Mouse (Mus musculus) neural tube, embryonic 14.5 days (tissue): ENCODE results near the gene Ace3. TPM values are rescaled to one million over a fixed set of nuclear protein-coding genes. Genes with fewer than 3 reads are reported as not detected.

Experiments used
- ATAC-seq: fragments of 200-750 bp; cut with Nextera tagmentation; 2 replicates; pipeline ENCODE4 v1.8.0; 2017; ENCODE audit warnings: low read depth, mild to moderate bottlenecking, moderate TSS enrichment, moderate library complexity
- H3K27ac ChIP-seq: fragments of 300-500 bp; sonication (generic); 2 replicates; pipeline ENCODE4 v1.5.1; 2014; ENCODE audit warnings: low read depth, mild to moderate bottlenecking, control low read depth, low read length, moderate library complexity, mixed read lengths
- H3K27me3 ChIP-seq: fragments of 300-500 bp; sonication (generic); 2 replicates; pipeline ENCODE4 v1.6.1; 2014; ENCODE audit warnings: low read length; ENCODE audit not compliant: control insufficient read depth, insufficient read depth
- H3K36me3 ChIP-seq: fragments of 300-500 bp; sonication (generic); 2 replicates; pipeline ENCODE4 v1.6.1; 2014; ENCODE audit warnings: low read length, mixed read lengths; ENCODE audit not compliant: control insufficient read depth, insufficient read depth
- H3K4me1 ChIP-seq: fragments of 300-500 bp; sonication (generic); 2 replicates; pipeline ENCODE4 v1.6.1; 2014; ENCODE audit warnings: low read length; ENCODE audit not compliant: control insufficient read depth, insufficient read depth
- H3K4me2 ChIP-seq: fragments of 300-500 bp; sonication (generic); 2 replicates; pipeline ENCODE4 v1.6.1; 2014; ENCODE audit warnings: mild to moderate bottlenecking, low read depth, low read length, control low read depth
- H3K4me3 ChIP-seq: fragments of 300-500 bp; sonication (generic); 2 replicates; pipeline ENCODE4 v1.5.1; 2014; ENCODE audit warnings: low read depth, low read length, control low read depth, mixed read lengths
- H3K9ac ChIP-seq: fragments of 300-500 bp; sonication (generic); replicated peaks from 2 replicates; pipeline ENCODE4 v1.6.1; 2014; ENCODE audit warnings: low read depth, mild to moderate bottlenecking, control low read depth, low read length, mixed read lengths
- H3K9me3 ChIP-seq: fragments of 300-500 bp; sonication (generic); 2 replicates; pipeline ENCODE4 v1.6.1; 2016; ENCODE audit warnings: low read length; ENCODE audit not compliant: control insufficient read depth
- WGBS: fragments of 180-500 bp; shearing (Covaris S2); extraction: QIAGEN DNeasy Blood & Tissue Kit; methylation state at CpG from one replicate; pipeline ENCODE4 v1.1.7; 2014; 5-methylcytosine and 5-hydroxymethylcytosine counted together
- polyA plus RNA-seq: library from polyadenylated mRNA; unstranded; fragments of >200 nt; fragmentation: Nextera tagmentation; extraction: Ambion mirVana; gene quantifications from 2 replicates; pipeline ENCODE4 v1.2.1, GENCODE M21; 2014

Ace3 gene
- not detected in 2 replicates for polyA plus RNA-seq

GRCm38 (mm10) chr11:105994375-105994774, at the start of gene Ace3:
Gene Ace3, plus strand, starts transcription at chr11:105994675.
- Histone ChIP-seq H3K9me3 (no peaks in the 10 kb centered on the region), H3K9ac (no peak within 1 kb of the TSS), H3K27me3 (no peaks in the 10 kb centered on the region), H3K4me3 (no peak within 1 kb of the TSS), H3K4me2 (no peak within 1 kb of the TSS), H3K27ac (no peak within 1 kb of the TSS), H3K36me3 (no peaks in the 10 kb centered on the region), H3K4me1 (no peaks in the 10 kb centered on the region)
- no peak for ATAC-seq
- WGBS, result 94% methylated on average over 3 of the region's 3 CpGs

GRCm38 (mm10) chr11:105944770-105945672, 49.5 kb upstream of the Ace3 start:
- no peaks in the 10 kb centered on the region for H3K36me3 ChIP-seq
- WGBS, result 76% methylated on average over 16 of the region's 16 CpGs
- ATAC-seq, result no peak
- H3K9ac ChIP-seq, result no peak overlapping the region; the same call in 1 of the 2 replicates
- H3K4me1 ChIP-seq, result peaks cover 8% of the 10 kb centered on the region; the same call in 1 of the 2 replicates
- 0 out of 2 replicates have a peak, but pooled peaks cover 3% of the 10 kb centered on the region for H3K27me3 ChIP-seq
- H3K4me3 ChIP-seq, result peak overlapping the region; percentile 61
- H3K27ac ChIP-seq, result no peak overlapping the region
- no peaks in the 10 kb centered on the region for H3K9me3 ChIP-seq
- H3K4me2 ChIP-seq, result peak overlapping the region; percentile 84

GRCm38 (mm10) chr11:105946694-105947154, 47.8 kb upstream of the Ace3 start:
- ATAC-seq, result no peak
- H3K4me2 ChIP-seq, result no peak overlapping the region
- H3K9ac ChIP-seq, result no peak overlapping the region
- WGBS, result 61% methylated on average over 11 of the region's 11 CpGs
- no peaks in the 10 kb centered on the region for H3K9me3 ChIP-seq
- no peak overlapping the region for H3K27ac ChIP-seq
- H3K4me1 ChIP-seq, result peaks cover 8% of the 10 kb centered on the region; the same call in 1 of the 2 replicates
- H3K4me3 ChIP-seq, result no peak overlapping the region
- 0 out of 2 replicates have a peak, but pooled peaks cover 3% of the 10 kb centered on the region for H3K27me3 ChIP-seq
- no peaks in the 10 kb centered on the region for H3K36me3 ChIP-seq

GRCm38 (mm10) chr11:105948255-105948654, 46.2 kb upstream of the Ace3 start:
- no peak overlapping the region for H3K4me3 ChIP-seq

GRCm38 (mm10) chr11:105950519-105950918, 44.0 kb upstream of the Ace3 start:
- H3K4me2 ChIP-seq, result no peak overlapping the region
- no peak overlapping the region for H3K4me3 ChIP-seq
- H3K4me1 ChIP-seq, result no peaks in the 10 kb centered on the region
- no peaks in the 10 kb centered on the region for H3K36me3 ChIP-seq
- no peak overlapping the region for H3K27ac ChIP-seq
- no peaks in the 10 kb centered on the region for H3K27me3 ChIP-seq
- H3K9me3 ChIP-seq, result no peaks in the 10 kb centered on the region
- no peak for ATAC-seq
- no peak overlapping the region for H3K9ac ChIP-seq
- WGBS, result 81% methylated on average over 4 of the region's 4 CpGs

More at GRCm38 (mm10) chr11:105948255-105948654, 46.2 kb upstream of the Ace3 start:
- H3K4me1 ChIP-seq, result peaks cover 5% of the 10 kb centered on the region; the same call in 1 of the 2 replicates
- H3K9ac ChIP-seq, result no peak overlapping the region
- H3K27ac ChIP-seq, result no peak overlapping the region
- no peaks in the 10 kb centered on the region for H3K36me3 ChIP-seq
- no peak overlapping the region for H3K4me2 ChIP-seq
- H3K27me3 ChIP-seq, result no peaks in the 10 kb centered on the region
- ATAC-seq, result no peak
- H3K9me3 ChIP-seq, result no peaks in the 10 kb centered on the region
- WGBS, result 82% methylated on average over 2 of the region's 2 CpGs

GRCm38 (mm10) chr11:105951601-105952044, 42.9 kb upstream of the Ace3 start:
- Histone ChIP-seq H3K4me3 (no peak overlapping the region), H3K36me3 (no peaks in the 10 kb centered on the region), H3K27me3 (no peaks in the 10 kb centered on the region), H3K4me2 (no peak overlapping the region), H3K9me3 (no peaks in the 10 kb centered on the region), H3K27ac (no peak overlapping the region), H3K4me1 (no peaks in the 10 kb centered on the region), H3K9ac (no peak overlapping the region)
- ATAC-seq, result no peak
- 54% methylated on average over 3 of the region's 3 CpGs for WGBS

GRCm38 (mm10) chr11:105952111-105952510, 42.4 kb upstream of the Ace3 start:
- H3K4me3 ChIP-seq, result no peak overlapping the region
- H3K9ac ChIP-seq, result no peak overlapping the region
- H3K36me3 ChIP-seq, result no peaks in the 10 kb centered on the region
- WGBS, result 89% methylated on average over 9 of the region's 9 CpGs
- no peaks in the 10 kb centered on the region for H3K4me1 ChIP-seq
- ATAC-seq, result no peak
- no peaks in the 10 kb centered on the region for H3K9me3 ChIP-seq
- H3K27me3 ChIP-seq, result no peaks in the 10 kb centered on the region
- H3K27ac ChIP-seq, result no peak overlapping the region
- H3K4me2 ChIP-seq, result no peak overlapping the region

GRCm38 (mm10) chr11:105952911-105953386, 41.5 kb upstream of the Ace3 start, which contains the start of gene Cyb561:
Gene Cyb561, minus strand, starts transcription at chr11:105953336.
- Histone ChIP-seq H3K4me3 (no peak within 1 kb of the TSS), H3K9ac (no peak within 1 kb of the TSS), H3K36me3 (no peaks in the 10 kb centered on the region), H3K9me3 (no peaks in the 10 kb centered on the region), H3K27ac (no peak within 1 kb of the TSS), H3K4me2 (no peak within 1 kb of the TSS), H3K27me3 (no peaks in the 10 kb centered on the region), H3K4me1 (no peaks in the 10 kb centered on the region)
- no peak for ATAC-seq
- WGBS, result 79% methylated on average over 12 of the region's 12 CpGs

GRCm38 (mm10) chr11:105953402-105953801, 41.1 kb upstream of the Ace3 start:
- 80% methylated on average over 6 of the region's 6 CpGs for WGBS
- H3K9ac ChIP-seq, result no peak overlapping the region
- H3K4me2 ChIP-seq, result no peak overlapping the region
- no peak overlapping the region for H3K4me3 ChIP-seq
- no peaks in the 10 kb centered on the region for H3K9me3 ChIP-seq
- H3K27ac ChIP-seq, result no peak overlapping the region
- no peaks in the 10 kb centered on the region for H3K27me3 ChIP-seq
- no peak for ATAC-seq
- no peaks in the 10 kb centered on the region for H3K36me3 ChIP-seq
- H3K4me1 ChIP-seq, result no peaks in the 10 kb centered on the region
